Mouse (Mus musculus) urinary bladder, postnatal 14 days (tissue): ENCODE results near the gene Tulp1.
"Not testable (repeated sequence)": the region's sequence is repeated elsewhere in the genome, so short reads cannot be mapped to it uniquely, and the experiment has no call there.

ENCODE experiments used
- DNase-seq: peaks from one replicate; pipeline ENCODE4 v3.0.0; 2021; ENCODE audit warnings: low spot score

The Tulp1 gene

GRCm38 (mm10) chr17:28368449-28368848 is 3.4 kb upstream of the Tulp1 start:
- peak; percentile 86 for DNase-seq

GRCm38 (mm10) chr17:28363507-28363906 is 1.5 kb downstream of the Tulp1 start:
- DNase-seq, result no peak

- no peak for DNase-seq
These were observed 2.2 kb downstream of the Tulp1 start for GRCm38 (mm10) chr17:28362653-28363292.

- DNase-seq, result no peak
These were observed 2.9 kb downstream of the Tulp1 start for GRCm38 (mm10) chr17:28361921-28362652.

- DNase-seq, result no peak
These were observed 4.3 kb downstream of the Tulp1 start for GRCm38 (mm10) chr17:28360531-28361277.

- DNase-seq, result not testable (repeated sequence)
These were observed 6.3 kb downstream of the Tulp1 start for GRCm38 (mm10) chr17:28358576-28359261.

GRCm38 (mm10) chr17:28355871-28356270 is 9.2 kb downstream of the Tulp1 start:
- no peak for DNase-seq

GRCm38 (mm10) chr17:28352018-28352417 is 13.0 kb downstream of the Tulp1 start:
- no peak for DNase-seq

- no peak for DNase-seq
These were observed 13.6 kb downstream of the Tulp1 start for GRCm38 (mm10) chr17:28351353-28351890.

- DNase-seq, result peak; percentile 90
These were observed 14.3 kb downstream of the Tulp1 start, which contains the start of gene Tead3 for GRCm38 (mm10) chr17:28350466-28351352. Gene Tead3 (minus strand): TSS chr17:28350817.

- no peak for DNase-seq
These were observed 15.0 kb downstream of the Tulp1 start for GRCm38 (mm10) chr17:28349901-28350465.

GRCm38 (mm10) chr17:28349264-28349880 is 15.7 kb downstream of the Tulp1 start:
- DNase-seq, result peak; percentile 71

- DNase-seq, result no peak
These were observed 16.8 kb downstream of the Tulp1 start for GRCm38 (mm10) chr17:28348211-28348610.

- no peak for DNase-seq
These were observed 17.7 kb downstream of the Tulp1 start for GRCm38 (mm10) chr17:28347327-28347726.

- DNase-seq, result peak; percentile 48
These were observed 19.1 kb downstream of the Tulp1 start for GRCm38 (mm10) chr17:28345882-28346281.

- DNase-seq, result peak; percentile 50
These were observed 19.7 kb downstream of the Tulp1 start for GRCm38 (mm10) chr17:28345271-28345721.

GRCm38 (mm10) chr17:28344670-28345069 is 20.4 kb downstream of the Tulp1 start:
- no peak for DNase-seq

- peak; percentile 66 for DNase-seq
These were observed 20.9 kb downstream of the Tulp1 start for GRCm38 (mm10) chr17:28344050-28344607.

- peak; percentile 98 for DNase-seq
These were observed 23.9 kb downstream of the Tulp1 start for GRCm38 (mm10) chr17:28341091-28341490.

GRCm38 (mm10) chr17:28340578-28340977 is 24.4 kb downstream of the Tulp1 start:
- peak; percentile 54 for DNase-seq
